Mouse (Mus musculus) megakaryocyte-erythroid progenitor cell, adult 5-6 weeks (primary cell): Measurements from ENCODE around the gene Dcbld1. TPM values are rescaled to one million over a fixed set of nuclear protein-coding genes. Genes with fewer than 3 reads are reported as not detected.

Experiments used
- ATAC-seq: replicated peaks from 2 replicates; pipeline ENCODE4 v1.8.0; 2016; ENCODE audit warnings: mild to moderate bottlenecking, inconsistent platforms; ENCODE audit not compliant: severe bottlenecking, poor library complexity, low FRiP score, low TSS enrichment
- total RNA-seq, 2 experiments: library from RNA; stranded (forward) in 1 of 2; stranded (reverse) in 1 of 2; fragments of 200-1000, 215-1000 nt in 1 of 2; fragments of >200 nt in 1 of 2; fragmentation: Nextera tagmentation in 1 of 2; gene quantifications; 2 replicates each; pipeline ENCODE4 v1.2.3; 2014 to 2017

Gene Dcbld1
- total RNA-seq (2014; fragmentation: Nextera tagmentation) (not detected in 2 replicates), total RNA-seq (2017) (not detected in 2 replicates)

- ATAC-seq = peak; percentile 74
Observed at GRCm38 (mm10) chr10:52233301-52233968, at the start of gene Dcbld1. Gene Dcbld1, plus strand, starts transcription at chr10:52233619.

DNA sequence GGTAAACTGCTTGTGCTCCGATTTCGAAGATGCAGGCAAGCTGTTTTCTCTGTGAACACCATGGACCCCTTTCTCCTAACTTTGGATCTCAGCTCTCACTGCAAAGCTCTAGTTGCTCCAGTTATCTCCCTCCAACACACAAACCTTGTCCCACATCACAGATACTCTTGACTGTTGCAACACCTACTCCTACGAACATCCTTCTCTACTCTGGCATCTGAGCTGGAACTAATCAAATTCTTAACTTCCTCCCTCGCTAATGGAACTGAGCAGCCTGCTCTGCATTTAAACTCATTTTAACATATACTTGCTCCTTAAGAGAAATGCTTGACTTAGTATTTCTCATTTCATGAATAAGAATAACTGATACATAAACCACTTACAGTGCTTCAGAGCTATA is 47.5 kb upstream of the Dcbld1 start:
- ATAC-seq = no peak

GRCm38 (mm10) chr10:52194957-52195852 is 38.2 kb upstream of the Dcbld1 start, which contains the start of gene Ros1:
Gene Ros1, minus strand, starts transcription at chr10:52195244.
- ATAC-seq = no peak

GRCm38 (mm10) chr10:52204006-52204405 is 29.4 kb upstream of the Dcbld1 start:
- ATAC-seq = no peak

DNA sequence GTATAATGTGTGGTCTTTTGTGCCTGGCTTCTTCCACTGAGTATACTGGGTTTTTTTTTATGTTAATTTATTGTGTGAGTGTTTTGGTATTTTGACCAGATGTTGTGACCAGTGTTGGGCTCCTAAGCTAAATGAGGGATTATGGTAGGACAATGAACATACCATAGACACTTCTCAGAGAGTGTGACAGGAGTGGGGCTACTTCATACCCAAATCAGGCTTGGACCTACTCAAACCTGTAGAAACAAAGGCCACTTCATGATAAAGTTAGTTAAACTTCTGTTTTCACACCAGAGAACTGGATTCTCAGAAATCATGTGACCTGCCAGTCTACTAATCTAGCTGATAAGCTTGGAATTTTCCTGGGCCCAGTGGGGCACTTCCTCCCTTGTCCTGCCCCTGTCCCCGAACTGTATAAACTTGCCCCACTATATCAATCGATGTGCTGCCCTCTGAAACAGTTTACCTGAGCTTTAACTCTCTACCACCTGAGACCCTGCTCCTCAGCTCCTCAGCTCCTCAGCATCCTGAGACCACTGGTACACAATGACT is 18.1 kb upstream of the Dcbld1 start:
- no peak for ATAC-seq

GRCm38 (mm10) chr10:52216797-52217563 is 16.4 kb upstream of the Dcbld1 start:
- ATAC-seq = 0 out of 2 replicates have a peak, but pooled peaks have one; percentile 61

DNA sequence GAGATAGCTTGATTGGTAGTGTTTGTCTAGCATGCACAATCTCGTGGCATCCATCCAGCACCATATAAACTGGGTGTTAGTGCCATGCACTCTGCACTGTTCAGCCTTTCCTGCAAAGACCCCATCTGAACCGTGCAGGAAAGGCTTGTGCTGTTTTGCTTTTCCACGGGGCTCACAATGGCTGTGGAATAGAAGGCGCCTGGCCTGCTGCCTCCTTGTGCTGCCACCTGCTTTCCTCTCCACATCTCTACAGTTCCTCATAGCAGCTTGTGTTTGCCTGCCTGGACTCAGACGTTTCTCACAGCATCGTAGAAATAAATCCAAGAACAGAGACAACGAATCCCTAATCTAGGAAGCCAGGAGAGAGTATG is 15.9 kb upstream of the Dcbld1 start:
- no peak for ATAC-seq

DNA sequence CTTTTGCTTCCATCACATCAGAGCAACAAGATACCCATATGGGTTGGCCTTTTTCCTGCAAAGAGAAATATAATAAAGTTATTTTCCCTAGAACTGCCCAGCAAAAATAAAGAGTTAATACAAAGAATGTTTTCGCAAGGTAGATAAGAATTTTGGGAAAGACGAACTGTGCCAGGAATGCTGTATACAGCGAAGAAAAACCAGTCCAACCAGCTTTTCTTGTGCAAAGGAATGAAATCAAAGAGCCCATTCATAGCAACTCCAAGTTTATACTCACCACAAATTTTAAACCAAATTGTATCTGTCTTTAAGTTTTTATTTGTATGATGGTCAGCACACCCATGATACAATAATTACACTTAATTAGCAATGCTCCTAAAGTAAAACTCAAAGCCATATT is 13.8 kb upstream of the Dcbld1 start:
- no peak for ATAC-seq

GRCm38 (mm10) chr10:52232196-52233176 is 933 bp upstream of the Dcbld1 start:
- peak; percentile 77 for ATAC-seq

DNA sequence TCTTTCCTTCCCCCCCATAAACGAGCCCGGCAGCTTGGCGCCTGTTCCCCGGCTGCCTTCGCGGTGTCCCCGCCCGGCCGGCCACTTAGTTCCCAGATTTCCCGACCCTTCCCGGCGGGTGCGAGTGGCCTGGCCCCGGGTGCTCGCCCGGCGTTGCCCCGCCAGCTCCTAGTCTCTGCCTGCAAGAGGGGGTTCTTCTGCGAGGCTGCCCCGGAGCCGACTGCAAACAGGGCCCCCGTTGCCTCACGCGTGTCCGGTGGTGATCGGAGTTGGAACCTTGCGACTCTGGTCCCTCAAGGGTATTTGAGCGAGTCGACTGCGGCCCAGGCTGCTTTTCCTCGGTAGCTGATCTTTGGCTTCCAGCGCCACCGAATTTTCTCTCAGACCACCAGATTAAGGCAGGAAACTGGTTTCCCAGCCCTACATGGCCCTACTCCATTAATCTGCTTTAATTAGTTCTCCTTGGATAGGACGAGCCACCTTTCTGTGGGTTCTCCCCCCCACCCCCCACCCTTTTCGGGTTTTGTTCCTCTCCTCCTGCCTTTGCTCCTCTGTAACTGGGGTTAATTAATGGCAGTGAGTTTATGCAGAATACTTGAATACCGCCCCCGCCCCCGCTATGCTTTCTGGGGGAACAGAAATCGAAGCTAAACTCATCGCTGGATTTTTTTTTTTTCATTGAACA is 692 bp downstream of the Dcbld1 start:
- ATAC-seq = 0 out of 2 replicates have a peak, but pooled peaks have one; percentile 15

DNA sequence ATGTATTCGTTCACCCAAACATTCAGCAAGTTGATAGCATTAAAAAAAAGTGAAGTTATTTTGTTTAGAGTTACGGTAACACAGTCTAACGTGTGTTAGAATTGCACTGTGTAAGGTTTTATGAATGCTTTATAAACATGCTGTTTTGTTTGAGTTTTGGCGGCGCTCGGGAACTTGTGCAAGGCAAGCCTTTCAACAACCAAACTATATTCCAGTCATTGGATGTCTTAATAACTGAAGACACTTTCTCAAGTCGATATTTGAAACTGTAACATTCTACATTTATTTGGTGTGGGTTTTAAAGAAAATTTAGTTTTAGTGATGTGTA is 1.2 kb downstream of the Dcbld1 start:
- no peak for ATAC-seq

GRCm38 (mm10) chr10:52235461-52235860 is 2.0 kb downstream of the Dcbld1 start:
- no peak for ATAC-seq

GRCm38 (mm10) chr10:52242015-52242414 is 8.6 kb downstream of the Dcbld1 start:
- ATAC-seq = no peak

GRCm38 (mm10) chr10:52242680-52243323 is 9.4 kb downstream of the Dcbld1 start:
- no peak for ATAC-seq

GRCm38 (mm10) chr10:52246207-52246606 is 12.8 kb downstream of the Dcbld1 start:
- ATAC-seq = no peak

GRCm38 (mm10) chr10:52252240-52252639 is 18.8 kb downstream of the Dcbld1 start:
- no peak for ATAC-seq

GRCm38 (mm10) chr10:52253426-52253825 is 20.0 kb downstream of the Dcbld1 start:
- ATAC-seq = no peak

- no peak for ATAC-seq
Observed at GRCm38 (mm10) chr10:52257768-52258167, 24.3 kb downstream of the Dcbld1 start.
